Mouse (Mus musculus) C2C12 (cell line): ENCODE results near the gene Rsl24d1.

Experiments used
- CEBPB ChIP-seq: IDR thresholded peaks from one replicate; pipeline ENCODE4 v1.6.1; 2011; ENCODE audit warnings: low read depth, mild to moderate bottlenecking, control low read depth, moderate library complexity
- CTCF ChIP-seq: IDR thresholded peaks from one replicate; pipeline ENCODE4 v1.5.1; 2011; ENCODE audit not compliant: control insufficient read depth, insufficient read depth, insufficient read length
- FOSL1 ChIP-seq: IDR thresholded peaks from one replicate; pipeline ENCODE4 v1.8.0; 2011; ENCODE audit warnings: mild to moderate bottlenecking, low read length; ENCODE audit not compliant: poor library complexity, insufficient read depth, severe bottlenecking
- MAX ChIP-seq: IDR thresholded peaks from one replicate; pipeline ENCODE4 v1.6.1; 2011; ENCODE audit warnings: mild to moderate bottlenecking, control low read depth
- MYOD1 ChIP-seq: IDR thresholded peaks from one replicate; pipeline ENCODE4 v1.6.1; 2011; ENCODE audit warnings: low read depth; ENCODE audit not compliant: control insufficient read depth, insufficient read length
- MYOG ChIP-seq: IDR thresholded peaks from one replicate; pipeline ENCODE4 v1.6.1; 2011; ENCODE audit not compliant: control insufficient read depth, insufficient read length; ENCODE audit errors: extremely low read depth
- USF1 ChIP-seq: IDR thresholded peaks from one replicate; pipeline ENCODE4 v1.6.1; 2011; ENCODE audit warnings: low read depth, mild to moderate bottlenecking, control low read depth, moderate library complexity

GRCm38 (mm10) chr9:73063621-73064290 lies 49.5 kb upstream of the Rsl24d1 start:
- TF ChIP-seq CTCF (no peak), MYOD1 (no peak), CEBPB (no peak), MAX (no peak), USF1 (no peak), MYOG (no peak), FOSL1 (no peak)
